Mouse (Mus musculus) brain, embryonic 14.5 days (tissue): Measurements from ENCODE around the gene Tacr2.

ENCODE experiments used
- CTCF ChIP-seq: fragments of 200-500 bp; IDR thresholded peaks from 2 replicates; pipeline ENCODE4 v1.5.1; 2012; ENCODE audit warnings: inconsistent platforms, mild to moderate bottlenecking, moderate library complexity, borderline replicate concordance; ENCODE audit not compliant: insufficient read depth, insufficient read length; ENCODE audit errors: extremely low read depth
- POLR2A ChIP-seq: fragments of 200-500 bp; IDR thresholded peaks from 2 replicates; pipeline ENCODE4 v1.6.1; 2012; ENCODE audit warnings: mild to moderate bottlenecking, inconsistent platforms, borderline replicate concordance; ENCODE audit not compliant: poor library complexity, insufficient read depth, insufficient read length, severe bottlenecking; ENCODE audit errors: extremely low read depth

DNA sequence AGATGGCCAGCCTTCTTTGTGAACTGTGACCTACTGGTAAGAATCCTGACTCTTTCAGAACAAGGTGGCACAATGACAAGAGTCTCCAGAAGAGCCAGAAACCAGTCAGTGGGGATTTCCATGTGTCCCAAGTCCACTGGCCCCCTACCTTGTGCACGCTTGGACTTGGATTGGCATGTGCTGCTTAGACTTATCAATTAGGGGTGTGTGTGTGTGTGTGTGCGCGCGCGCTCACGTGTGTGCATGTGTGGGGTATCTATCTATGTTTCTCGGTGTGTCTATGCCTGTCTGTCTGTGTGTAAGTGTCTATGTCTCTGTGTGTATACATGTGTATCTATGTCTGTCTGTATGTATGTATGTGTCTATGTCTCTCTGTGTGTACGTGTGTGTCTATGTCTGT is 36.6 kb upstream of the Tacr2 start:
- TF ChIP-seq CTCF (no peak), POLR2A (no peak)
